Mouse (Mus musculus): ENCODE measurements around the gene Cdk5. TPM values are rescaled to one million over a fixed set of nuclear protein-coding genes. Genes with fewer than 3 reads are reported as not detected.

Cdk5 gene
- total and polyA plus RNA-seq, 2 experiments from 2014 or later: 104 to 168 TPM

DNA sequence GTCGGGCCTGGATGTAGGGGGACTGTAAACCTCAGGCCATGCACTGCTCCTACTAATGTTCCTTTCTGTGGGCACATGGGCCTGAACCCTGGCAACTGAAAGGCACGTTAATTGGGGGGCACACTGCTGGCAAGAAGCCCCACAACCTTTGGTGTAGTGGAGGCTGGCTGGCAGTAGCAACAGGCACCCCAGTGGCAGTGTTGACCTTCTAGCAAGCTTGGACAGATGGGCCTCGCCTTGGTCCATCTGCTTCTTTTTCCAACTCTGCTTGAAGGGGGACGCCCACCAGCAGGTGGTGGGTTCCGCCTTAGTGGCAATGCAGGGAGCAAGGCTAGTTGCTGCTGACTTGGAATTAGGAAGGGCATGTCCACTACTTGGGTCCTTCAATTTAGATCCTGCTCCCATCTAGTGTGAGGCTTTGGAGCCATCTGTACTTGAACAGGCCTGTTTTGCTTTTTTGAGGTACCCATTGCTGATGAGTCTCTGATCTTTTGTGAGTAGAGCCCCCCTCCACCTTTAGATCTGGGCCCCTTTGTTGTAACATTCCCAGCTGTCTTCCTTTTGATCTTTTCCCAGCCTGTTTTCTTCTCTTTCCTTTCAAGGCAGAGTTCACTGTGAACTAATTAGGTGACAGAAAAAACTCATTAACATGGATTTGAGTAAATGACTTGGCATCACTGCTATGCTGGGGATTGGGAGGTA is 30.1 kb upstream of the Cdk5 start:
- Histone ChIP-seq H3K4me3 (ENCODE audit: low read depth, low read length) (peak overlapping the region; percentile 65), H3K36me3 (ENCODE audit: insufficient read depth, low read length) (no peaks in the 10 kb centered on the region), H3K4me2 (ENCODE audit: low read depth, low read length, poor library complexity, severe bottlenecking) (peak overlapping the region; percentile 98), H3K4me1 (ENCODE audit: insufficient read depth, low read length) (peaks cover 22% of the 10 kb centered on the region), H3K27me3 (ENCODE audit: insufficient read depth, low read length) (no peaks in the 10 kb centered on the region), H3K9me3 (ENCODE audit: low read length) (no peaks in the 10 kb centered on the region), H3K9ac (replicated peaks; ENCODE audit: low read length, poor library complexity, severe bottlenecking) (peak overlapping the region; percentile 91), H3K27ac (ENCODE audit: low read depth, low read length) (peak overlapping the region; percentile 86)
- WGBS: 2% methylated on average over 5 of the region's 5 CpGs
- ATAC-seq (ENCODE audit: low FRiP score): no peak; the same call in 1 of the 2 replicates
- 0 out of 2 replicates have a peak, but pooled peaks have one; percentile 15 for TF ChIP-seq CTCF (IDR thresholded peaks at IDR 0.05)
- peak; percentile 64 for DNase-seq (ENCODE audit: low spot score)

DNA sequence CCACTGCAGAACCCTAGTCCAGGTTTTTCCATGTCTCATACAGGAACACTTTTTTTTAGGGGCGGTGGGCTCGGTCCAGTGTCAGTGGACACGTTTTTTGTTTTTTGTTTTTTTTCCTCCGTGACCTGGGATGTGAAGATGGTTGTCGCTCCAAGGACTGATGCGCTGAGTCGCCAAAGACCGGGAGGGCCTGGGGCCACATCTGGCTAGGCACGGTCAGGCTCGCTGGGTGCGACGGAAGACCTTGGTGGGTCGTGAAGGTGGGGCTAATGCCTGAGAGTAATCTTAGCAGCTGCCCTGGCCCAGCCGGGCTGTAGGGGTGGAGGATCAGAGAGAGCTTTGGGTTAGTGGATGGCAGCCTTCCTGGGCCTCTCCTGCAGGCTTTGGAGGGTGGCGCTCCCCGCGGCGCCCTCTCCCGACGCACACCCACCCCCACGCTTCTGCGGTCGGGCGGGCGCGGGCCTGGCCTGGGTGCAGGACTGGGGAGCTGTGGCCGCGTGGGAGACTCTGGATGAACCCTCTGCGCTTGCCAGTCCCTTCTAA is 29.4 kb upstream of the Cdk5 start:
- ATAC-seq (ENCODE audit: low FRiP score) (no peak; the same call in 1 of the 2 replicates), DNase-seq (ENCODE audit: low spot score) (no peak)
- peak overlapping the region; percentile 91 for H3K9ac ChIP-seq (replicated peaks; ENCODE audit: low read length, poor library complexity, severe bottlenecking)
- peak overlapping the region; percentile 65 for H3K4me3 ChIP-seq (ENCODE audit: low read depth, low read length)
- H3K9me3 ChIP-seq (ENCODE audit: low read length): no peaks in the 10 kb centered on the region
- 0 out of 2 replicates have a peak, but pooled peaks have one; percentile 2 for TF ChIP-seq CTCF (IDR thresholded peaks at IDR 0.05)
- peak overlapping the region; percentile 98 for H3K4me2 ChIP-seq (ENCODE audit: low read depth, low read length, poor library complexity, severe bottlenecking)
- H3K36me3 ChIP-seq (ENCODE audit: insufficient read depth, low read length): no peaks in the 10 kb centered on the region
- no peaks in the 10 kb centered on the region for H3K27me3 ChIP-seq (ENCODE audit: insufficient read depth, low read length)
- WGBS: under 1% methylated on average over 29 of the region's 29 CpGs
- peak overlapping the region; percentile 86 for H3K27ac ChIP-seq (ENCODE audit: low read depth, low read length)
- peaks cover 27% of the 10 kb centered on the region for H3K4me1 ChIP-seq (ENCODE audit: insufficient read depth, low read length)

DNA sequence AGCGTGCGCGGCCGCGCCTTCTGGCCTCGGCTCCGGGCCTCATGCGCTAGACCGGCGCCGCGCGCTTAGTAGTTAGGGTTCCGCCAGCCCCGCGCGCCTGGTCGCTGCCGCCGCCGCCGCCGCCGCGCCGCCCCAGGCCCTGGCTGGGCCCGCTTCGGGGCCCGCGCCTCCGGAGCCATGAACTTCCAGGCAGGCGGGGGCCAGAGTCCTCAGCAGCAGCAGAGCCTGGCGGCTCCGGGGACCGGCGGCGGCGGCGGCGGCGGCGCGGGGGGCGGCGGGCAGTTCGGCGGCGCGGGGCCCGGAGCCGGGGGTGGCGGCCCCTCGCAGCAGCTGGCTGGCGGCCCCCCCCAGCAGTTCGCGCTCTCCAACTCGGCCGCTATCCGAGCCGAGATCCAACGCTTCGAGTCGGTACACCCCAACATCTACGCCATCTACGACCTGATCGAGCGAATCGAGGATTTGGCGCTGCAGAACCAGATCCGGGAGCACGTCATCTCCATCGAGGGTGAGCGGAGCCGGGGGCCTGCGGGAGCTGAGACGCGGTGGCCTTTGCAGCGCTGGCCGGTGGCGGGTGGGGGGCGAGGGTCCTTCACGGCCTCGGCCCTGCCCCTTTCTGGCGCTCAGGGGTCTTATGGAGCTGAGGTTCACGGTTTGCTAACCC is 28.8 kb upstream of the Cdk5 start, which contains the start of gene Agap3:
TSS of gene Agap3 (plus strand) at position 148 of the 661 bp plus-strand sequence.
- peak within 1 kb of the TSS; percentile 98 for H3K4me2 ChIP-seq (ENCODE audit: low read depth, low read length, poor library complexity, severe bottlenecking)
- no peaks in the 10 kb centered on the region for H3K9me3 ChIP-seq (ENCODE audit: low read length)
- DNase-seq (ENCODE audit: low spot score): peak; percentile 50
- TF ChIP-seq CTCF (IDR thresholded peaks at IDR 0.05): no peak
- peaks cover 27% of the 10 kb centered on the region for H3K4me1 ChIP-seq (ENCODE audit: insufficient read depth, low read length)
- peak within 1 kb of the TSS; percentile 65 for H3K4me3 ChIP-seq (ENCODE audit: low read depth, low read length)
- no peaks in the 10 kb centered on the region for H3K36me3 ChIP-seq (ENCODE audit: insufficient read depth, low read length)
- H3K27me3 ChIP-seq (ENCODE audit: insufficient read depth, low read length): no peaks in the 10 kb centered on the region
- ATAC-seq (ENCODE audit: low FRiP score): peak; percentile 4; the same call in 1 of the 2 replicates
- peak within 1 kb of the TSS; percentile 86 for H3K27ac ChIP-seq (ENCODE audit: low read depth, low read length)
- 0% methylated on average over 59 of the region's 85 CpGs for WGBS
- H3K9ac ChIP-seq (replicated peaks; ENCODE audit: low read length, poor library complexity, severe bottlenecking): peak within 1 kb of the TSS; percentile 91

DNA sequence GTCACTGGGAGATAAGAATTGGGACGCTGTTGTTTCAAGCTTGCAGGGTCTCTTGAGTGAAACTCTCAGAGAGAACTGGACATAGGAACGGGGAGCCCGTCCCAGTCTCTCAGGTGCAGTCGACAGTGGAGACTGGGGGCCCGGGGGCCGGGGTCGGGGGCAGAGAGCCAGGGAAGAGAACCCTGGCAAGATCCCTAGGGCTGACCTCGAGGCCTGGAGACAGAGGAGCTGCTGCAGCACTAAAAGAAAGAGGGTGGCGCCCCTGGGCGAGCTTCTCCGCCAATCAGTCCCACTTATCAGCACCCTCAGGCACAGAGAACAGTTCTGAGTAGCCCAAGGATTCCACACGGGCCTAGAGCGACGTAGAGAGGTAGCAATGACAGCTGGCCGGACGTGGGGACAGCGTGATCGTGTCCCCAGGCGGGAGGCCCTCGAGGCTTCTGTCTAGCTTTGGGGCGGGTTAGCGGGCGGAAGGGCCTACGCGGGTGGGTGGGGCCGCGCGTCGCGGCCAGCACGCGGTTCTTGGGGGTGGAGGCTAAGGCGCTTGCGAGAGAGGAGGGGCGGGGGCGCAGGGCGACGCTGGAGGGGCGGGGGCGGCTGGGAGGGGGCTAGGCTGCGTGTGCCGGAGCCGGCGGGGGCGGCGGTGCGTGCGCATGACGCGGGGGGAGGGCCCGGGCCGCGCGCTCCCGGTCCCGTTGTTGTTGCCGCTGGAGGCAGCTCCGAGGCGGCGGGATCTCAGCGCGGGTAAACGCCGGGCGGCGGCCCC is 28.1 kb upstream of the Cdk5 start:
- WGBS: 2% methylated on average over 29 of the region's 66 CpGs
- Histone ChIP-seq H3K4me1 (ENCODE audit: insufficient read depth, low read length) (peaks cover 27% of the 10 kb centered on the region), H3K9me3 (ENCODE audit: low read length) (no peaks in the 10 kb centered on the region)

DNA sequence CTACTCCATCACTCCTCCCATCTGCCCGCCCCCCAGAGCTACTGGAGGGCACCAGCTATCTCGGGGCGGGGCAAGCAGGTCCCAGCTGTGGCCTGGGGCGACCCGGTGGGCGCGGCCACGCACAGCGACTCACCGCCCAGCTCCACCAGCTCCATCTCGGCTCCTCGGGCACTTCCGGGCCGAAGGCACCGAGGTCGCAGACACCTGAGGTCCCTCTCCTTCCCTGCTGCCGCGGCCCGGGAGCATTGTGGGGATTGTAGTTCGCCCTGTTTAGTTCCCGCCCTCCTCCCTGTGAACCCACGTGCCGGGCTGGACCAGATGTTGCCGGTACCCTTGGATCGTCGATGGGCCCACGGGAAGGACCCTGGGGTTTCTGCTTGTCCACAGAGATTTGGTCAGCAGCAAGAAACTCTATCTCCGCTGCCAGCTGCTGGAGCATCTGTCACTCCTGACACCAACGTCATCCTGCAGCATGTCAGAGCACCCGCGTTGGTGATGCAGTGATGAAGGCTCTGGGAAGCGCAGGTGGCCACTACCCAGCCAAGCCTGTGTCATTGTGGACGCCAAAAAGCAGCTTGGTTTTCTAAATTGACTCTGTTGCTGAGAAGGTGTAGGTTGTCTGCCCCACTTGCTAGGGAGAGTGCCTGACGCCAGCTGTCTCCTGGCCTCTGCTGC is 24.4 kb upstream of the Cdk5 start, which contains the start of gene Tmub1:
TSS of gene Tmub1 (minus strand) at position 231 of the 675 bp plus-strand sequence.
- ATAC-seq (ENCODE audit: low FRiP score) (peak; percentile 64), DNase-seq (ENCODE audit: low spot score) (peak; percentile 79)
- H3K4me3 ChIP-seq (ENCODE audit: low read depth, low read length): peak within 1 kb of the TSS; percentile 70
- no peak for TF ChIP-seq CTCF (IDR thresholded peaks at IDR 0.05)
- H3K27me3 ChIP-seq (ENCODE audit: insufficient read depth, low read length): no peaks in the 10 kb centered on the region
- peak within 1 kb of the TSS; percentile 57 for H3K27ac ChIP-seq (ENCODE audit: low read depth, low read length)
- H3K4me2 ChIP-seq (ENCODE audit: low read depth, low read length, poor library complexity, severe bottlenecking): peak within 1 kb of the TSS; percentile 92
- peaks cover 3% of the 10 kb centered on the region; the same call in 1 of the 2 replicates for H3K36me3 ChIP-seq (ENCODE audit: insufficient read depth, low read length)
- peak within 1 kb of the TSS; percentile 66 for H3K9ac ChIP-seq (replicated peaks; ENCODE audit: low read length, poor library complexity, severe bottlenecking)
- no peaks in the 10 kb centered on the region for H3K9me3 ChIP-seq (ENCODE audit: low read length)
- H3K4me1 ChIP-seq (ENCODE audit: insufficient read depth, low read length): peaks cover 16% of the 10 kb centered on the region
- 1% methylated on average over 34 of the region's 34 CpGs for whole genome bisulfite sequencing

More for the DNA sequence above, 28.1 kb upstream of the Cdk5 start:
- Histone ChIP-seq H3K9ac (replicated peaks; ENCODE audit: low read length, poor library complexity, severe bottlenecking) (peak overlapping the region; percentile 91), H3K27me3 (ENCODE audit: insufficient read depth, low read length) (no peaks in the 10 kb centered on the region), H3K4me3 (ENCODE audit: low read depth, low read length) (peak overlapping the region; percentile 65), H3K27ac (ENCODE audit: low read depth, low read length) (peak overlapping the region; percentile 86), H3K4me2 (ENCODE audit: low read depth, low read length, poor library complexity, severe bottlenecking) (peak overlapping the region; percentile 98), H3K36me3 (ENCODE audit: insufficient read depth, low read length) (no peaks in the 10 kb centered on the region)
- peak; percentile 92 for DNase-seq (ENCODE audit: low spot score)
- peak; percentile 77 for ATAC-seq (ENCODE audit: low FRiP score)
- no peak for TF ChIP-seq CTCF (IDR thresholded peaks at IDR 0.05)

Data from midbrain, postnatal 0 days (tissue).